Mouse (Mus musculus) midbrain, embryonic 14.5 days (tissue): ENCODE data around the gene Fam19a5. TPM values are rescaled to one million over a fixed set of nuclear protein-coding genes. Genes with fewer than 3 reads are reported as not detected.

Experiments used
- ATAC-seq: fragments of 200-750 bp; cut with Nextera tagmentation; 2 replicates; pipeline ENCODE4 v1.8.0; 2017; ENCODE audit warnings: moderate number of reproducible peaks, moderate library complexity; ENCODE audit not compliant: low FRiP score, low TSS enrichment
- DNase-seq: peaks from one replicate; pipeline ENCODE4 v3.0.0-alpha.2; 2015
- H3K27ac ChIP-seq: fragments of 300-500 bp; sonication (generic); replicated peaks from 2 replicates; pipeline ENCODE4 v1.5.1; 2014; ENCODE audit warnings: mild to moderate bottlenecking, low read depth, low read length, moderate library complexity
- H3K27me3 ChIP-seq: fragments of 300-500 bp; sonication (generic); 2 replicates; pipeline ENCODE4 v1.6.1; 2014; ENCODE audit warnings: low read length, control low read depth, mixed read lengths; ENCODE audit not compliant: control insufficient read depth, insufficient read depth
- H3K36me3 ChIP-seq: fragments of 300-500 bp; sonication (generic); 2 replicates; pipeline ENCODE4 v1.6.1; 2014; ENCODE audit warnings: low read length, control low read depth; ENCODE audit not compliant: control insufficient read depth, insufficient read depth
- H3K4me1 ChIP-seq: fragments of 300-500 bp; sonication (generic); 2 replicates; pipeline ENCODE4 v1.6.1; 2014; ENCODE audit warnings: mild to moderate bottlenecking, antibody characterized with exemption, low read length, control low read depth; ENCODE audit not compliant: control insufficient read depth, insufficient read depth
- H3K4me2 ChIP-seq: fragments of 300-500 bp; sonication (generic); 2 replicates; pipeline ENCODE4 v1.6.1; 2014; ENCODE audit warnings: mild to moderate bottlenecking, low read length, moderate library complexity
- H3K4me3 ChIP-seq: fragments of 300-500 bp; sonication (generic); replicated peaks from 2 replicates; pipeline ENCODE4 v1.5.1; 2014; ENCODE audit warnings: low read depth, low read length
- H3K9ac ChIP-seq: fragments of 300-500 bp; sonication (generic); replicated peaks from 2 replicates; pipeline ENCODE4 v1.6.1; 2014; ENCODE audit warnings: mild to moderate bottlenecking, low read length, moderate library complexity
- H3K9me3 ChIP-seq: fragments of 300-500 bp; sonication (generic); 2 replicates; pipeline ENCODE4 v1.6.1; 2016; ENCODE audit warnings: low read length, control low read depth, mixed read lengths; ENCODE audit not compliant: control insufficient read depth
- WGBS: fragments of 180-500 bp; shearing (Covaris S2); extraction: QIAGEN DNeasy Blood & Tissue Kit; methylation state at CpG from one replicate; pipeline ENCODE4 v1.1.7; 2014; 5-methylcytosine and 5-hydroxymethylcytosine counted together
- polyA plus RNA-seq: library from polyadenylated mRNA; unstranded; fragments of >200 nt; fragmentation: Nextera tagmentation; extraction: Ambion mirVana; gene quantifications from 2 replicates; pipeline ENCODE4 v1.2.1, GENCODE M21; 2014

Gene Fam19a5
- polyA plus RNA-seq, 1 experiment from 2014 or later: 24.4 TPM

DNA sequence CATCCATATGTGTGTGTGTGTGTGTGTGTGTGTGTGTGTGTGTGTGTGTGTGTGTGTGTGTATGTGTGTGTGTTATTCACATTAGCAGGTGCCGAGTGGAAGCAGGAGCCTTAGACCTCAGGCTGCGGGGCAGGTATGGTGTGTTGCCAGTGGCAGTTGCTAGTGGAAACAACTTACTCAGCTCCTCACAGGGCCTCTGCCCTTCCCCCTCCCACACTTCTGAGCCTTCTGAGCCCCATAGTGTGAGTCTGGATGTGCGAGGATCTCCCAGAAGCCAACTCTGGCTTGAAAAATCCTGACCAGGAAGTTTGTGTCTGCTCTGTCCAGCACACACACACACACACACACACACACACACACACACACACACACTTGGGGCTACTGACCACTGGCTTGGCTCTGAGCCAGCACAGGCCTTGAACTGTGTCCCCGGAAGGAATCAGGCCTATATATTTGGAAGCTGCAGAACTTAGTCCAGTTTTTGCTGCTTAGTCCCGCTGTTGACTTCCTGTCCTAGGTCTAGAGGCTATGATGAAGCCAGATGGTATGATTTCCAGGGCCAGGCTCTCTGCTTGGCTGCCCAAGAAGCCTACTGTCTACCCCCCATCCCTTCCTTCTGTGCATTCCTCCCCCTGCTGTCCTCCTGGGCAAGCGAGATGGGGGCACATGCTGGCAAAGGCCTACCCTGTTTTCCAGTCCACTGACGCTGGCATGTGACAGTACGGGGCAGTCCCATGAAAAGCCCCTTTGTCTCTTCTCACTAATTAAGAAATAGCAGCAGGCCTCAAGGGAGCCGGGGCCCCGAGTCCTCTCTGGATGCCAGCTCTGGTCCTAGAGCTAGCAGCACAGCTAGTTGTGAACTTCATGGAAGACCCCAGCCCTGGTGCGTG is 22.2 kb downstream of the Fam19a5 start:
- WGBS: 46% methylated on average over 11 of the region's 11 CpGs
- ATAC-seq (peak; percentile 72), DNase-seq (peak; percentile 72)
- Histone ChIP-seq H3K27ac (0 out of 2 replicates have a peak overlapping the region, but pooled peaks have one; percentile 55), H3K9ac (no peak overlapping the region), H3K4me2 (no peak overlapping the region), H3K4me1 (peaks cover 11% of the 10 kb centered on the region), H3K27me3 (no peaks in the 10 kb centered on the region), H3K4me3 (no peak overlapping the region), H3K9me3 (no peaks in the 10 kb centered on the region), H3K36me3 (no peaks in the 10 kb centered on the region)

DNA sequence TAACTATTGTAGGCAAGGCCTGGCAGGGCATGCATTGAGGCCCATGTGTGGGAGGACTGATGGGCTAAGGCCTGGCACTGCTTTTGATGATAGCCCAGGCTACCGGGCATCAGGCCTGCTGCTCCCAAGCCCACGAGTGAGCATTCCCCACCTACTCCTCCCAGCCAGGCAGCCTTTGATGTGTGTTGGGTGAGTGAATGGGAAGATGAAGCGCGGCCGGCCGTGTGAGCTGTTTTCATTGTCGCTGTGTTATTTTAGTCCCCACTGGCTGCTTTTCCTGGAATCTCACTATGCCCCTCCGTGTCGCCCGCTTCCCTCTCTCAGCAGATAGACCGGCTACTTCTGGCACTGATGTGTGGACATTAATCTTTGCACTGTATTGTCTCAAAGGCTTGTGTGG is 26.1 kb downstream of the Fam19a5 start:
- Histone ChIP-seq H3K4me3 (no peak overlapping the region), H3K36me3 (no peaks in the 10 kb centered on the region), H3K27me3 (no peaks in the 10 kb centered on the region), H3K4me2 (no peak overlapping the region), H3K9ac (no peak overlapping the region), H3K4me1 (peaks cover 11% of the 10 kb centered on the region), H3K9me3 (no peaks in the 10 kb centered on the region), H3K27ac (no peak overlapping the region)
- WGBS: 78% methylated on average over 11 of the region's 11 CpGs
- ATAC-seq (no peak), DNase-seq (no peak)

DNA sequence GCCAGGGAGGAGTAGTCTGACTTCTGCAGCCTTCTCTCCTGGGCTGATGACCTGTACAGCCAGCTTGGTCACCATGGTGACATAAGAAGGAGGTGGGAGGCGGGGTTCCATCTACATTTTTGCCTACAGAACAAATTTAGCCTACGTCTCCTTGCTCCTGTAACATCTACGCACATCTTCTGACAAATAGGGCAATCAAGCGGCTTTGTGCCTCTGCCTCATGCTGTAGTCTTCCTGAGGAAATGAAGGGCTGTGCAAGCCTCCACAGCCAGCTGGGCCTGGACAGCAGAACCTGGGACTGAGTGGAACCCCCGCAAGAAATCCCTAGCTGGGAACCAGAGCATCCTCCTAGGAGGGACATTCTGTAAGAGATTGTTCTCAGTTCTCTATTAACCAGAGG is 35.8 kb downstream of the Fam19a5 start:
- no peaks in the 10 kb centered on the region for H3K27me3 ChIP-seq
- H3K9ac ChIP-seq: no peak overlapping the region
- H3K36me3 ChIP-seq: no peaks in the 10 kb centered on the region
- H3K4me3 ChIP-seq: no peak overlapping the region
- no peak overlapping the region for H3K27ac ChIP-seq
- H3K4me2 ChIP-seq: no peak overlapping the region
- H3K9me3 ChIP-seq: no peaks in the 10 kb centered on the region
- WGBS: 89% methylated on average over 5 of the region's 5 CpGs
- DNase-seq (no peak), ATAC-seq (no peak)
- no peaks in the 10 kb centered on the region for H3K4me1 ChIP-seq

DNA sequence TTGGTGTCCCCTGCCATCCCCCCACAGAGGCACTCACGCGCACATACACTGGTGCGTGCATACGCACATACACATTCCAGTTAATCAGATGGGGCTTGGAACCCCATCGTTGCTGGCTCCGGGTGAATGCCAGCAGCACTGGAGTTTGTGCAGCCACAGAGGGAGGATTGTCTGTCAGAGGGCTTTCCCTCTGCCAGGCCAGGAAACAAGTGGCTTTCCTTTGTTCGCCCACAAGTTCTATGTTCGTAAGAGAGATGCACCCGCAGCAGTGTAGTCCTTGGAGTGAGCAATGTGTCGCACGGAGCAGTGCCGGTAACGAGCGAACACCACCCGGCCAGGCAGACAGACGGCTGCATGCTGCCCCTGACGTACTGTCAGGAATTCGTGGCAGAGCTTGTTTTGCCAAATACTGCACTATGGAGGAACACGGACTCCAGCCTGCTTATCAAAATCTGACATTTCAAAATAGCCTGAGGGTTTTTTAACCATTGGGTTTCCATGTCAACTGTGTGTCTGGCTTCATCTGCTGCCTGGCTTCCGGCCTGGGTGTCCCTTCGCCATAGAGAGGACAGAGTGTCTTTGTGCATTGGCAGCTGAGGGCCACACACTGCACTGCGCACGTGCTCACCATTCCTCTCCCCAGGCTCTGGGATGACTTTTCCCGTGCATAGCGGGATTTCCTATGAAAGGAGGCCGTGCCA is 40.0 kb downstream of the Fam19a5 start:
- no peak overlapping the region for H3K4me2 ChIP-seq
- H3K9me3 ChIP-seq: no peaks in the 10 kb centered on the region
- DNase-seq (peak; percentile 43), ATAC-seq (no peak)
- H3K27ac ChIP-seq: peak overlapping the region; percentile 20; the same call in 1 of the 2 replicates
- no peak overlapping the region for H3K9ac ChIP-seq
- no peaks in the 10 kb centered on the region for H3K36me3 ChIP-seq
- 74% methylated on average over 26 of the region's 26 CpGs for WGBS
- no peak overlapping the region for H3K4me3 ChIP-seq
- H3K4me1 ChIP-seq: peaks cover 5% of the 10 kb centered on the region
- H3K27me3 ChIP-seq: no peaks in the 10 kb centered on the region

DNA sequence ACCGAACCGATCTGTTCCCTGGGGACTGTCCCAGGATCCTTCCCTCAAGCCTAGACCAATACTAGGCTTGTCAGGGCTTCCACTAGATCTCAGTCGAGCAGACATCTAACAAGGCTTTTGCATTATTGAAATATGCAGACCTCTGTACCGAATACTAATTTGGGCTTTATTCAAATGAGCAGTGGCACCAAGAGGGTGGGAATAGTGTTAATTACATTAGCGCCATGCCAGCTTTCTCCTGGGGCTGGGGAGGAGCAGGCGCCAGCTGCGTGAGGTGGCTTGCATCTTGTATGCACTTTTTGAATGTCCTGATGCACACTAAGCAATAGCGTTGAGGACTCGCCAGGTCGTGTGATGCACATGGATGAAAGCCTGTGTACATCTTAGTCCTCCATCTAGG is 46.9 kb downstream of the Fam19a5 start:
- peak; percentile 34 for DNase-seq
- H3K27me3 ChIP-seq: no peaks in the 10 kb centered on the region
- H3K36me3 ChIP-seq: no peaks in the 10 kb centered on the region
- H3K4me2 ChIP-seq: no peak overlapping the region
- H3K27ac ChIP-seq: no peak overlapping the region
- no peak overlapping the region for H3K9ac ChIP-seq
- no peak for ATAC-seq
- H3K9me3 ChIP-seq: no peaks in the 10 kb centered on the region
- H3K4me3 ChIP-seq: no peak overlapping the region
- 77% methylated on average over 10 of the region's 10 CpGs for WGBS
- peaks cover 10% of the 10 kb centered on the region for H3K4me1 ChIP-seq

DNA sequence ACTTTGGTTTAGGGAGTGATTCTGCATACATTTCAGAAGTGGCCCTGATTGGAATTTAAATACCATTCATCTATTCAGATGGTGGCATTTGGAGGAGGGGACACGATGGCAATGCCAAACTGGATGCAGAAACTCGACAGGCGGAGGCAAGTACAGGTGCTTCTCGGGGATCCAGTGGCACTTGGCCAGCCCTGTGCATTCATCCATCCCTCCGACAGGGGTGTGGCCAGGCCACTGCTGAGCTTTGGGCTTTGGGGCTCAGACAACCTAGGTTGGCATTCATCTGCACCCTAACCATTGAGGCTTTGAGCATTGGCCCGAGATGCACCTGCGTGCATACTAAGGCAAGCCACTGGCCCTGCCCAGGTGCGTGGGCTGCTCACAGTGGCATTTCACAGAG is 52.6 kb downstream of the Fam19a5 start:
- H3K9me3 ChIP-seq: no peaks in the 10 kb centered on the region
- H3K4me2 ChIP-seq: no peak overlapping the region
- no peaks in the 10 kb centered on the region for H3K27me3 ChIP-seq
- no peak for ATAC-seq
- no peaks in the 10 kb centered on the region for H3K36me3 ChIP-seq
- no peak overlapping the region for H3K4me3 ChIP-seq
- H3K9ac ChIP-seq: no peak overlapping the region
- WGBS: 92% methylated on average over 8 of the region's 8 CpGs
- no peaks in the 10 kb centered on the region for H3K4me1 ChIP-seq
- H3K27ac ChIP-seq: no peak overlapping the region
- DNase-seq: no peak

DNA sequence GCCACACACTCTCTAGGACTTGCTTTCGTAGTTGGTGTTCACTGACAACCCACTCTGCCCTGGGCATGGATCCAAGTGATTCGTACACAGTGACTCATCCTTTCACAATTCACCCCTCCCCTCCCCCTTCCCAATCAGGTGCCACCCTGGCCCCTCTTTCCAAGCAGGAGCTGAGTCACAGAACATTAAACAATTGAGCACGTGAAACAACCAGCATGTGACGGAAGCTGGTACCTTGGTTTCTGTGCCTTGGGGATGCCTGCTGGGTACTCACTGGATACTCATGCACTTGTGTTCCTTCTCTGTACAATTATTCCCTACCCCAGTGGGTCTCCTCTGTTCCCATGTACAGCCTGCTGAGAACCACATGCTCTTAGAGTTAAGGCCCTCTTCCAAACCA is 53.0 kb downstream of the Fam19a5 start:
- no peak overlapping the region for H3K4me3 ChIP-seq
- no peak overlapping the region for H3K4me2 ChIP-seq
- ATAC-seq (no peak), DNase-seq (peak; percentile 23)
- H3K36me3 ChIP-seq: no peaks in the 10 kb centered on the region
- H3K27ac ChIP-seq: no peak overlapping the region
- no peaks in the 10 kb centered on the region for H3K27me3 ChIP-seq
- H3K9ac ChIP-seq: no peak overlapping the region
- WGBS: 73% methylated on average over 4 of the region's 4 CpGs
- no peaks in the 10 kb centered on the region for H3K9me3 ChIP-seq
- no peaks in the 10 kb centered on the region for H3K4me1 ChIP-seq

DNA sequence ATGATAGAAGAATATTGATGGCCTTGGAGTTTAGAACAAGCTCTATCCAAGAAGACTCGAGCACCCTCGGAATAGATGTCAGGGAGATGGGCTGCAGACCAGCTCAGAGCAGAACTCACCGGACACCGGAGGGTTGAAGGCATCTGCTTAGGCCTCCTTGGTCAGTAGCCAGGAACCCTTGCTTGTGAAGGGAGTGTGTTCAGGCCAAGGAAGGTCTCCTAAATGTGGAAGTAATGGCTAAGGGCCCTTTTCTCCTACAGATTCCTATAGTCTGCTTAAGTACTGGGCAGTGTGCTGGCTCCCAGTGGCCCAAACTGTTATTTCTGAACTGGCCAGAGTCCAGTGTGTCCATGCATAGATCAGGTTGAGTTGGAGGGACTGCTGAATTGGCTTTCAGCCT is 53.7 kb downstream of the Fam19a5 start:
- Histone ChIP-seq H3K27me3 (no peaks in the 10 kb centered on the region), H3K9ac (no peak overlapping the region)
- ATAC-seq: no peak

More for the DNA sequence above, 53.7 kb downstream of the Fam19a5 start:
- H3K9me3 ChIP-seq: no peaks in the 10 kb centered on the region
- H3K4me2 ChIP-seq: no peak overlapping the region
- no peak overlapping the region for H3K27ac ChIP-seq
- H3K4me1 ChIP-seq: no peaks in the 10 kb centered on the region
- DNase-seq: no peak
- 94% methylated on average over 4 of the region's 4 CpGs for WGBS
- H3K36me3 ChIP-seq: no peaks in the 10 kb centered on the region
- H3K4me3 ChIP-seq: no peak overlapping the region
